Mouse (Mus musculus): ENCODE data around the gene Gm38392. TPM values are rescaled to one million over a fixed set of nuclear protein-coding genes. Genes with fewer than 3 reads are reported as not detected.

Gene Gm38392
- polyA plus RNA-seq, 2 experiments = 5.4 TPM; not detected in 1

GRCm38 (mm10) chr3:88235216-88235615 lies 51.8 kb downstream of the Gm38392 start:
- H3K27me3 ChIP-seq (ENCODE audit: control insufficient read depth, insufficient read depth, low read length) = peaks cover 38% of the 10 kb centered on the region
- 5% methylated on average over 3 of the region's 3 CpGs for WGBS
- no peak for DNase-seq (ENCODE audit: low spot score)

GRCm38 (mm10) chr3:88234041-88234440 lies 53.0 kb downstream of the Gm38392 start:
- Histone ChIP-seq H3K36me3 (ENCODE audit: control insufficient read depth, insufficient read depth, low read length) (no peaks in the 10 kb centered on the region), H3K9ac (ENCODE audit: low read depth, low read length, severe bottlenecking) (no peak overlapping the region), H3K9me3 (ENCODE audit: control insufficient read depth, low read length) (no peaks in the 10 kb centered on the region), H3K27ac (replicated peaks; ENCODE audit: low read depth, low read length) (no peak overlapping the region), H3K27me3 (ENCODE audit: control insufficient read depth, insufficient read depth, low read length) (peaks cover 35% of the 10 kb centered on the region), H3K4me3 (replicated peaks; ENCODE audit: low read length) (no peak overlapping the region), H3K4me2 (replicated peaks; ENCODE audit: low read depth, low read length, severe bottlenecking) (no peak overlapping the region), H3K4me1 (ENCODE audit: control insufficient read depth, insufficient read depth, low read length) (0 out of 2 replicates have a peak, but pooled peaks cover 4% of the 10 kb centered on the region)
- DNase-seq (ENCODE audit: low spot score) = no peak
- WGBS = 60% methylated on average over 8 of the region's 8 CpGs
- TF ChIP-seq POLR2A (IDR thresholded peaks at IDR 0.05; ENCODE audit: borderline replicate concordance, extremely low read depth, insufficient read depth, insufficient read length) = no peak
- no peak for ATAC-seq (ENCODE audit: low FRiP score, low read depth)

More at GRCm38 (mm10) chr3:88235216-88235615, 51.8 kb downstream of the Gm38392 start:
- Histone ChIP-seq H3K4me2 (replicated peaks; ENCODE audit: low read depth, low read length, severe bottlenecking) (no peak overlapping the region), H3K4me1 (ENCODE audit: control insufficient read depth, insufficient read depth, low read length) (0 out of 2 replicates have a peak, but pooled peaks cover 4% of the 10 kb centered on the region), H3K36me3 (ENCODE audit: control insufficient read depth, insufficient read depth, low read length) (no peaks in the 10 kb centered on the region), H3K9me3 (ENCODE audit: control insufficient read depth, low read length) (no peaks in the 10 kb centered on the region), H3K4me3 (replicated peaks; ENCODE audit: low read length) (no peak overlapping the region), H3K9ac (ENCODE audit: low read depth, low read length, severe bottlenecking) (no peak overlapping the region), H3K27ac (replicated peaks; ENCODE audit: low read depth, low read length) (no peak overlapping the region)
- ATAC-seq (ENCODE audit: low FRiP score, low read depth) = no peak
- TF ChIP-seq POLR2A (IDR thresholded peaks at IDR 0.05; ENCODE audit: borderline replicate concordance, extremely low read depth, insufficient read depth, insufficient read length) = no peak

DNA sequence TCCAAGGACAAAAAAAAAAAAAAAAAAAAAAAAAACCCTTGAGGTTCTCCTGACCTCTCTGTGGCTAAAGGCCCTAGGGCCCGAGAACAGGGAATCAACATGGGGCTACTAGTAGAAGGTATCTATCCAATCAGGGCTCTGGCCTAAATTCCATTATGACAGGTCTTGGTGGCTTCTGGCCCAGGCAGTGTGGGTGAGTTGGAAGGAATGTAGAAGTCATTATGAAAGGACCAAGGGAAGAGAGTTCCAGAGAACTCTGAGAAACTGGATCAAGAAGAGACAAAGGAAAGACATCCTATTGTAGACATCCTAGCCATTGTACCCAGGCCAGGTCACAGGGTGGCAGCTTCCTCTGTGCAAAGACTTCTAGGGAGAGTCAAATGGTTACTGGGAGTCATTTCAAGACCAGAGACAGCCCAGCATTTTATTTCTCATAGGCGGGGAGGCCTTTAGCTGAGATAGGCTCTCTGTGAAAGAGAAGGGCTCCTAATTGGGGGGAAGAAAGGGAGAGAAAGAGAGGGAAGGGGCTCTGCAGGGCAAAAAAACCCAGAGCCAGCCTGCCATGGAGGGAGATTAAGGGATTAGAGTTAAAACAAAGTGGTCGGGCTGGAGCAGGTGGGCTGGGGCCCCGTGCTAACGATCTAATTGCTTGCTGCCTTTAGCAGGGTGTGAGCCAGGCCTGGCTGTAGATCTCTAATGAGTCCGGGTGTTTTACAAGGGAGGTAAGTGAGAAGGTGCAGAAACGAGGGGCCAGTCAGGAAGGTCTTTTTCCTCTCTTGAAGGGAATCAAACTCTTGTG lies 54.0 kb downstream of the Gm38392 start:
- Histone ChIP-seq H3K4me1 (ENCODE audit: control insufficient read depth, insufficient read depth, low read length) (0 out of 2 replicates have a peak, but pooled peaks cover 4% of the 10 kb centered on the region), H3K4me2 (replicated peaks; ENCODE audit: low read depth, low read length, severe bottlenecking) (no peak overlapping the region), H3K9ac (ENCODE audit: low read depth, low read length, severe bottlenecking) (no peak overlapping the region), H3K36me3 (ENCODE audit: control insufficient read depth, insufficient read depth, low read length) (no peaks in the 10 kb centered on the region), H3K4me3 (replicated peaks; ENCODE audit: low read length) (no peak overlapping the region), H3K27me3 (ENCODE audit: control insufficient read depth, insufficient read depth, low read length) (peaks cover 27% of the 10 kb centered on the region), H3K9me3 (ENCODE audit: control insufficient read depth, low read length) (no peaks in the 10 kb centered on the region), H3K27ac (replicated peaks; ENCODE audit: low read depth, low read length) (no peak overlapping the region)
- ATAC-seq (ENCODE audit: low FRiP score, low read depth) (no peak), DNase-seq (ENCODE audit: low spot score) (no peak)
- WGBS = 14% methylated on average over 7 of the region's 7 CpGs
- no peak for TF ChIP-seq POLR2A (IDR thresholded peaks at IDR 0.05; ENCODE audit: borderline replicate concordance, extremely low read depth, insufficient read depth, insufficient read length)

GRCm38 (mm10) chr3:88232301-88232702 lies 54.7 kb downstream of the Gm38392 start:
- 0 out of 2 replicates have a peak, but pooled peaks cover 4% of the 10 kb centered on the region for H3K4me1 ChIP-seq (ENCODE audit: control insufficient read depth, insufficient read depth, low read length)
- no peak overlapping the region for H3K27ac ChIP-seq (replicated peaks; ENCODE audit: low read depth, low read length)
- no peak overlapping the region for H3K9ac ChIP-seq (ENCODE audit: low read depth, low read length, severe bottlenecking)
- H3K4me3 ChIP-seq (replicated peaks; ENCODE audit: low read length) = no peak overlapping the region
- no peak for TF ChIP-seq POLR2A (IDR thresholded peaks at IDR 0.05; ENCODE audit: borderline replicate concordance, extremely low read depth, insufficient read depth, insufficient read length)
- no peak for ATAC-seq (ENCODE audit: low FRiP score, low read depth)
- H3K4me2 ChIP-seq (replicated peaks; ENCODE audit: low read depth, low read length, severe bottlenecking) = no peak overlapping the region
- WGBS = 53% methylated on average over 7 of the region's 7 CpGs
- H3K27me3 ChIP-seq (ENCODE audit: control insufficient read depth, insufficient read depth, low read length) = peaks cover 21% of the 10 kb centered on the region; the same call in 1 of the 2 replicates
- H3K9me3 ChIP-seq (ENCODE audit: control insufficient read depth, low read length) = no peaks in the 10 kb centered on the region
- no peaks in the 10 kb centered on the region for H3K36me3 ChIP-seq (ENCODE audit: control insufficient read depth, insufficient read depth, low read length)
- no peak for DNase-seq (ENCODE audit: low spot score)

GRCm38 (mm10) chr3:88231061-88231641 lies 55.9 kb downstream of the Gm38392 start:
- ATAC-seq (ENCODE audit: low FRiP score, low read depth) = no peak
- no peak for TF ChIP-seq POLR2A (IDR thresholded peaks at IDR 0.05; ENCODE audit: borderline replicate concordance, extremely low read depth, insufficient read depth, insufficient read length)
- Histone ChIP-seq H3K9me3 (ENCODE audit: control insufficient read depth, low read length) (no peaks in the 10 kb centered on the region), H3K4me3 (replicated peaks; ENCODE audit: low read length) (no peak overlapping the region), H3K27me3 (ENCODE audit: control insufficient read depth, insufficient read depth, low read length) (peaks cover 18% of the 10 kb centered on the region; the same call in 1 of the 2 replicates), H3K4me2 (replicated peaks; ENCODE audit: low read depth, low read length, severe bottlenecking) (no peak overlapping the region), H3K27ac (replicated peaks; ENCODE audit: low read depth, low read length) (no peak overlapping the region), H3K4me1 (ENCODE audit: control insufficient read depth, insufficient read depth, low read length) (0 out of 2 replicates have a peak, but pooled peaks cover 4% of the 10 kb centered on the region), H3K9ac (ENCODE audit: low read depth, low read length, severe bottlenecking) (no peak overlapping the region), H3K36me3 (ENCODE audit: control insufficient read depth, insufficient read depth, low read length) (no peaks in the 10 kb centered on the region)
- WGBS = 8% methylated on average over 1 of the region's 1 CpGs
- no peak for DNase-seq (ENCODE audit: low spot score)

All from limb, embryonic 14.5 days (tissue).